11 mouse cellular contexts compared by ENCODE assay signal in the genomic region with DNA sequence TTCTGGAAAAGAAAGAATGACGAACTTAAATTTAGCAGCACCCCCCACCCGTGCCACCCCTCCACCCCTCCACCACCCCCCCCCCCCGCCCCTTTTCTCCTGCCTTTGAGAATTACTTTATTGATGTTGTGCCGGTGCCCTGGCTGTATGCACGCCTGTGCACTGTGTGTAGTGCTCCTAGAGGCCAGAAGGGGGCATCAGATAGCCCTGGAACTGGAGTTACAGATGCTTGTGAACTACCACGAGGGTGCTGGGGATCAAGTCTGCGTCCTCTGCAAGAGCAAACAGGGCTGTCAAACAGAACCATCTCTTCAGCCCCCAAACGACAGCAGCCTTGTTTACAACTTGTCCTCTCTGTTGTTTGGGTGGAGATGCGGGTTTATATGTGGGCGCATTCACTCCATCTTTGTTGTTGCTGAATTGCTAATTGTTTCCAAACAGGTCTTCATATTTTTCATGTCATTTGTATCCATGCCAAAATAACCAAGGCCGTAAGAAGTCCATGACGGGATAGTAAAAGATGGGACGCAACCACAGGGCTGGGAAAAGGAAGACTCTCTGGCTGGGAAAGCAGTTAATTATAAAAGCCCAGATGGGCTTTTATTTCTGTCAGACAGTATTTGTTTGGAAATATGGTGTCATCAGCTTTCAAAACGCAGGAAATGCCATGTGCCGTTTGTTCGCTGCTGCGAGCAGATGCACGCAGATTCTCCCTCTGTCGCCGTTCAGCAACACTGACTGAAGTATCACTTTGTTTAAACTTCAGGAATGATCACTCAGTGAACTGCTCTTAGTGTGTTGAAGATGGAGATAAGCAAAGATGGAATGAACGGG.
DNase-seq lines count a peak whose midpoint lies in the region; ATAC-seq and TF ChIP-seq lines count a peak whose summit lies in the region.
"Had no signal": no experiment of that assay in that cellular context is flagged by ENCODE, and none has a peak within 500 bp of the region (broad histone marks: within the 10 kb centered on the region; RNA-seq: fewer than 3 reads in every experiment).

No protein-coding gene starts in this region.

- peak; percentile 5 for DNase-seq in heart, embryonic 10.5 days (ENCODE audit: low spot score)
- no peak for DNase-seq in heart, adult 9 months (ENCODE audit: low spot score in 2 of 2)
- DNase-seq in midbrain, postnatal 0 days (ENCODE audit: low spot score), result no peak
- peak; percentile 43 for DNase-seq in layer of hippocampus, adult 9-11 months
- peak; percentile 23 for DNase-seq in testis, postnatal 14 days (ENCODE audit: low spot score)
- no peak for DNase-seq in adrenal gland, adult (ENCODE audit: inconsistent age in 2 of 2, low spot score in 1 of 2)
- no peak for DNase-seq in cerebellum, postnatal 36 days
- DNase-seq: cerebellum, adult 9-11 months had no signal

- H3K9me3 ChIP-seq in heart, embryonic 10.5 days, result no peaks in the 10 kb centered on the region
- H3K9me3 ChIP-seq in midbrain, postnatal 0 days (ENCODE audit: low read length), result no peaks in the 10 kb centered on the region
- no peaks in the 10 kb centered on the region; the same call in 1 of the 2 replicates for H3K9me3 ChIP-seq in midbrain, embryonic 16.5 days (replicated peaks; ENCODE audit: control insufficient read depth, low read length, poor library complexity, severe bottlenecking)
- H3K9me3 ChIP-seq: stomach, embryonic 15.5 days had no signal

- no peaks in the 10 kb centered on the region for H3K27me3 ChIP-seq in heart, embryonic 10.5 days (ENCODE audit: insufficient read depth, poor library complexity, severe bottlenecking)
- no peaks in the 10 kb centered on the region for H3K27me3 ChIP-seq in midbrain, postnatal 0 days (ENCODE audit: insufficient read depth, low read length)
- no peaks in the 10 kb centered on the region for H3K27me3 ChIP-seq in midbrain, embryonic 16.5 days (ENCODE audit: control insufficient read depth, insufficient read depth, low read depth, low read length)
- H3K27me3 ChIP-seq: stomach, embryonic 15.5 days had no signal

- 85% methylated on average over 21 of the region's 21 CpGs for WGBS in heart, embryonic 10.5 days
- WGBS in midbrain, postnatal 0 days, result 92% methylated on average over 21 of the region's 21 CpGs
- WGBS in midbrain, embryonic 16.5 days, result 93% methylated on average over 20 of the region's 21 CpGs

- ATAC-seq in midbrain, postnatal 0 days (ENCODE audit: low FRiP score), result no peak
- no peak for ATAC-seq in midbrain, embryonic 16.5 days
- ATAC-seq: CD4-positive, CD25-positive, alpha-beta regulatory T cell, adult 4 months had no signal

- 0 out of 2 replicates have a peak, but pooled peaks cover 3% of the 10 kb centered on the region for H3K4me1 ChIP-seq in heart, embryonic 10.5 days
- H3K4me1 ChIP-seq in midbrain, postnatal 0 days (ENCODE audit: insufficient read depth, low read length), result no peaks in the 10 kb centered on the region
- H3K4me1 ChIP-seq in midbrain, embryonic 16.5 days (ENCODE audit: control insufficient read depth, insufficient read depth, low read length), result no peaks in the 10 kb centered on the region
- H3K4me1 ChIP-seq: stomach, embryonic 15.5 days had no signal

- H3K36me3 ChIP-seq in heart, embryonic 10.5 days, result peaks cover 6% of the 10 kb centered on the region; the same call in 1 of the 2 replicates
- H3K36me3 ChIP-seq in midbrain, postnatal 0 days (ENCODE audit: insufficient read depth, low read length), result no peaks in the 10 kb centered on the region
- no peaks in the 10 kb centered on the region for H3K36me3 ChIP-seq in midbrain, embryonic 16.5 days (ENCODE audit: control insufficient read depth, insufficient read depth, low read length)
- H3K36me3 ChIP-seq: stomach, embryonic 15.5 days had no signal

- peak; percentile 29; the same call in 1 of the 2 replicates for TF ChIP-seq CTCF in midbrain, postnatal 0 days (IDR thresholded peaks at IDR 0.05)

- H3K4me3 ChIP-seq in heart, embryonic 10.5 days, result no peak overlapping the region
- no peak overlapping the region for H3K4me3 ChIP-seq in midbrain, postnatal 0 days (ENCODE audit: low read depth, low read length)
- H3K4me3 ChIP-seq in midbrain, embryonic 16.5 days (ENCODE audit: low read depth, low read length), result no peak overlapping the region
- H3K4me3 ChIP-seq: stomach, embryonic 15.5 days had no signal

- H3K4me2 ChIP-seq in midbrain, postnatal 0 days (ENCODE audit: low read depth, low read length, poor library complexity, severe bottlenecking), result no peak overlapping the region
- no peak overlapping the region for H3K4me2 ChIP-seq in midbrain, embryonic 16.5 days (ENCODE audit: low read length)
- H3K4me2 ChIP-seq: stomach, embryonic 15.5 days had no signal

- no peak overlapping the region for H3K27ac ChIP-seq in heart, embryonic 10.5 days
- H3K27ac ChIP-seq in midbrain, postnatal 0 days (ENCODE audit: low read depth, low read length), result no peak overlapping the region
- H3K27ac ChIP-seq in midbrain, embryonic 16.5 days (ENCODE audit: low read length), result no peak overlapping the region
- H3K27ac ChIP-seq: stomach, embryonic 15.5 days had no signal

- H3K9ac ChIP-seq in midbrain, postnatal 0 days (replicated peaks; ENCODE audit: low read length, poor library complexity, severe bottlenecking), result no peak overlapping the region
- no peak overlapping the region for H3K9ac ChIP-seq in midbrain, embryonic 16.5 days (ENCODE audit: low read depth, low read length)
- H3K9ac ChIP-seq: stomach, embryonic 15.5 days had no signal

Comparison
In these comparisons a context has a peak if more than half of its experiments do, and no peak if none do; other contexts are left out.
1. DNase-seq: peak in heart, embryonic 10.5 days (single experiment), layer of hippocampus, adult 9-11 months (single experiment) and testis, postnatal 14 days (single experiment); none in heart, adult 9 months (0 of 2), midbrain, postnatal 0 days (single experiment), adrenal gland, adult (0 of 2) and cerebellum, postnatal 36 days (0 of 2).